In the genomic region with DNA sequence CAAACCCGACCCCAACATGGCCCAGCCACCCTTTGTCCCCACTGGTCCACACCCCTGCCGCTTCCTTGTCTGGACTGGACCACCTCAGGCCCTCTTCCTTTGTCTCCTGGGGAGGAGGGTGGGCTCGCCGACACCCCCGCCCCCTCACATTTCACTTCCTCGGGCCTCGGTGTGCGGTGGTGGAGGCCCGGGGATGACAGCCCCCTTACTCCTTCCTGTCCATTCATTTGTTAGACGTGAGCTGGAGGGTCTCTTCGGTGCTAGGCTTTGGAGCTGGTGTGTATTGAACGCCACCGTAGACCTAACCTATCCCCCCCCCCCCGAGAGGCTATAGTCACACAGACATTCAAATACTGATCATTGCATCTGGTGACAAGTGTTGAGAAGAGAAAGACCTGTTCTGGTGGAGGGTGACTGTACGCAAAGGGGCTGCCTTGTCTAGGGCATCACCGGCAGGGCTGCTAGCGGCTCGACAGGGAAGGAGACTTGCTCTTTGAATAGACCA, we compare ENCODE assay signal across 8 mouse cellular contexts. TPM values are rescaled to one million over a fixed set of nuclear protein-coding genes. Genes with fewer than 3 reads are reported as not detected.
A peak's percentile ranks its signal among the peaks of the same experiment; 100 is the strongest.
DNase-seq lines count a peak whose midpoint lies in the region; ATAC-seq and TF ChIP-seq lines count a peak whose summit lies in the region.

No protein-coding gene starts in this region.

- H3K9ac ChIP-seq in intestine, embryonic 14.5 days (ENCODE audit: low read length) = peak overlapping the region; percentile 79
- H3K9ac ChIP-seq in midbrain, embryonic 15.5 days = peak overlapping the region; percentile 80

- TF ChIP-seq CTCF in testis, adult 2 months (IDR thresholded peaks at IDR 0.05; ENCODE audit: control insufficient read depth, insufficient read depth, insufficient replicate concordance, low read depth, low read length) = no peak

- WGBS in intestine, embryonic 14.5 days = under 1% methylated on average over 18 of the region's 18 CpGs
- 0% methylated on average over 18 of the region's 18 CpGs for WGBS in midbrain, embryonic 15.5 days

- TF ChIP-seq POLR2A in testis, adult 2 months (IDR thresholded peaks at IDR 0.05; ENCODE audit: control insufficient read depth, low read depth, low read length) = no peak

- peak; percentile 44 for DNase-seq in adrenal gland, postnatal 14 days
- no peak for DNase-seq in adrenal gland, adult 2 months
- no peak for DNase-seq in testis, postnatal 10 days (ENCODE audit: low spot score)
- DNase-seq in intestine, embryonic 14.5 days (ENCODE audit: low spot score) = no peak
- DNase-seq in right cerebral cortex, adult 2 months (ENCODE audit: low spot score in 2 of 2) = no peak
- no peak for DNase-seq in layer of hippocampus, postnatal 10 days (ENCODE audit: low spot score in 2 of 2)

- peak overlapping the region; percentile 73 for H3K4me2 ChIP-seq in intestine, embryonic 14.5 days (ENCODE audit: low read length)
- peak overlapping the region; percentile 56 for H3K4me2 ChIP-seq in midbrain, embryonic 15.5 days

- H3K4me1 ChIP-seq in testis, adult 2 months (ENCODE audit: control insufficient read depth, insufficient read depth, low read length) = peaks cover 15% of the 10 kb centered on the region
- peaks cover 19% of the 10 kb centered on the region for H3K4me1 ChIP-seq in intestine, embryonic 14.5 days (replicated peaks; ENCODE audit: control insufficient read depth, insufficient read depth, low read length)
- H3K4me1 ChIP-seq in midbrain, embryonic 15.5 days = peaks cover 45% of the 10 kb centered on the region

- no peaks in the 10 kb centered on the region for H3K36me3 ChIP-seq in testis, adult 2 months (ENCODE audit: control insufficient read depth, insufficient read depth, low read length)
- no peaks in the 10 kb centered on the region for H3K36me3 ChIP-seq in intestine, embryonic 14.5 days (ENCODE audit: control insufficient read depth, insufficient read depth, low read length)
- no peaks in the 10 kb centered on the region for H3K36me3 ChIP-seq in midbrain, embryonic 15.5 days (replicated peaks)

- H3K4me3 ChIP-seq in testis, adult 2 months (ENCODE audit: control insufficient read depth, low read depth, low read length) = peak overlapping the region; percentile 85
- H3K4me3 ChIP-seq in intestine, embryonic 14.5 days (ENCODE audit: low read depth, low read length) = peak overlapping the region; percentile 74
- H3K4me3 ChIP-seq in midbrain, embryonic 15.5 days = peak overlapping the region; percentile 83

- H3K27ac ChIP-seq in testis, adult 2 months (ENCODE audit: control insufficient read depth, insufficient read depth, low read depth, low read length) = no peak overlapping the region
- no peak overlapping the region for H3K27ac ChIP-seq in intestine, embryonic 14.5 days (ENCODE audit: low read depth)
- peak overlapping the region; percentile 78 for H3K27ac ChIP-seq in midbrain, embryonic 15.5 days

- peak; percentile 40 for ATAC-seq in intestine, embryonic 14.5 days (replicated peaks; ENCODE audit: low FRiP score, low TSS enrichment, low read depth)
- peak; percentile 73 for ATAC-seq in midbrain, embryonic 15.5 days (replicated peaks)

- no peaks in the 10 kb centered on the region for H3K9me3 ChIP-seq in intestine, embryonic 14.5 days (ENCODE audit: control insufficient read depth, low read length)
- H3K9me3 ChIP-seq in midbrain, embryonic 15.5 days = no peaks in the 10 kb centered on the region

- H3K27me3 ChIP-seq in testis, adult 2 months (ENCODE audit: control insufficient read depth, insufficient read depth, low read length) = no peaks in the 10 kb centered on the region
- no peaks in the 10 kb centered on the region for H3K27me3 ChIP-seq in intestine, embryonic 14.5 days (replicated peaks; ENCODE audit: control insufficient read depth, insufficient read depth, low read length)
- no peaks in the 10 kb centered on the region for H3K27me3 ChIP-seq in midbrain, embryonic 15.5 days (replicated peaks)

RNA-seq across cellular contexts. Expression of a gene that starts 0.9 kb away (rescaled TPM):
- total RNA-seq in adrenal gland, postnatal 14 days (2021) = 48.2 and 54.3 TPM in 2 replicates
- 10 to 100 TPM; 55.1 to 71.3 TPM for total RNA-seq in adrenal gland, adult 2 months (2021)
- polyA plus RNA-seq in adrenal gland, adult 2 months (2012; rRNA removed) = 52.3 and 57.9 TPM in 2 replicates
- polyA plus RNA-seq in testis, adult 2 months (2012; rRNA removed) = 30.9 and 34.7 TPM in 2 replicates
- polyA plus RNA-seq in intestine, embryonic 14.5 days (2014; fragmentation: Nextera tagmentation; extraction: Ambion mirVana) = 42.6 and 47.8 TPM in 2 replicates
- polyA plus RNA-seq in midbrain, embryonic 15.5 days (2015; fragmentation: Nextera tagmentation; extraction: Ambion mirVana) = 73.6 and 74.5 TPM in 2 replicates
- 10 to 100 TPM; 71.1 to 73.0 TPM for total RNA-seq in layer of hippocampus, postnatal 10 days (2021)
